Mouse (Mus musculus) common myeloid progenitor, adult 5-6 weeks (primary cell): ENCODE data around the gene Ube4b. TPM values are rescaled to one million over a fixed set of nuclear protein-coding genes. Genes with fewer than 3 reads are reported as not detected.
A peak's percentile ranks its signal among the peaks of the same experiment; 100 is the strongest.

Experiments used
- ATAC-seq: replicated peaks from 2 replicates; pipeline ENCODE4 v1.8.0; 2016; ENCODE audit warnings: low read depth, mild to moderate bottlenecking, moderate TSS enrichment, inconsistent platforms; ENCODE audit not compliant: poor library complexity, severe bottlenecking
- total RNA-seq: library from RNA; stranded (forward); fragments of 200-1000, 187-1606 nt; gene quantifications from 2 replicates; pipeline ENCODE4 v1.2.3, GENCODE M21; 2017

Gene Ube4b
- total RNA-seq, 1 experiment from 2014 or later, result 55.1 TPM

GRCm38 (mm10) chr4:149311996-149312395 lies 114.6 kb downstream of the Ube4b start:
- ATAC-seq, result no peak

GRCm38 (mm10) chr4:149308491-149308820 lies 118.1 kb downstream of the Ube4b start:
- no peak for ATAC-seq

DNA sequence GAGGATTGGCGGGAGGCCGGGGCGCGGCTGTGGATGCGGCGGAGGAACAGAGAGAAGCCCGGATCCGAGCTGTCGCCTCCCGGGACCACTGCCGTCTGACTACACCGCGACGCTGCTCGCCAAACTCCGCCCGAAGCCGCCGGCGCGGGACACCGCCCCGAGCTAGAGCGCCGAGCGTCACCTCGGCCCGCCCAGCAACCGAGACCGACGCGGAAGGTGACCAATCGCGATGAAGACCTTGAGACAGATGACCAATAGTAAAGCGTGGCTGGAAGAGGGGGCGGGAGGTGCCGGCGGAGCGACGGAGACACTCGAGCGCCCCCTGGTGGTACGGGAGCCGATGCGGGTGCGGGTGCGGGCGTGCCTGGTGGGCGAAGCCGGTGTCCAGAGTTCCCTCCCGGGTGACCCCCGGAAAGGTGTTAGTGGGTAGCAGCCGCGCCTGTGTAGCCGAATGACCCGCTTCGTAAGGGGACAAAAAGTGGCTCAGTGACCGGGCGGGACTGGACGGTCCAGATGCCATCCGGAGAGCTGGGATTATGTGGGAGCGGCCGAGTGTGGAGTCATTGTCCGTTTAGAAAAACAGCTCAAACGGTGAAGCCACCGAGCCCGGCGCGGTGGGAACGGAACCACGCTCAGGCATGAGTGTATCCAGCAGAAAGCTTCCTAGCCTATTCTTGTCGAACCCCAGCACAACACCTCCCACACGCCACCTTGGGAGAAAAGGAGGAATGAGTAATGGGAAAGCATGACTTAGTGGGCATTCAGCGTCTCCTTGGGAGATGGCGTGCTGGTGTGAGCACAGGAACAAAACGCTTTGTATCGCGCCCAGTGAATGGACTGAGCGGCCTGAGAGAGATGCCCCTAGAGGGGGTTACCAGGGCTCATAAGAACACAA lies 118.7 kb downstream of the Ube4b start, which contains the start of gene Kif1b:
TSS of gene Kif1b (minus strand) at position 98 of the 895 bp plus-strand sequence.
- ATAC-seq, result peak; percentile 97

GRCm38 (mm10) chr4:149306712-149307595 lies 119.6 kb downstream of the Ube4b start:
- 0 out of 2 replicates have a peak, but pooled peaks have one; percentile 12 for ATAC-seq

DNA sequence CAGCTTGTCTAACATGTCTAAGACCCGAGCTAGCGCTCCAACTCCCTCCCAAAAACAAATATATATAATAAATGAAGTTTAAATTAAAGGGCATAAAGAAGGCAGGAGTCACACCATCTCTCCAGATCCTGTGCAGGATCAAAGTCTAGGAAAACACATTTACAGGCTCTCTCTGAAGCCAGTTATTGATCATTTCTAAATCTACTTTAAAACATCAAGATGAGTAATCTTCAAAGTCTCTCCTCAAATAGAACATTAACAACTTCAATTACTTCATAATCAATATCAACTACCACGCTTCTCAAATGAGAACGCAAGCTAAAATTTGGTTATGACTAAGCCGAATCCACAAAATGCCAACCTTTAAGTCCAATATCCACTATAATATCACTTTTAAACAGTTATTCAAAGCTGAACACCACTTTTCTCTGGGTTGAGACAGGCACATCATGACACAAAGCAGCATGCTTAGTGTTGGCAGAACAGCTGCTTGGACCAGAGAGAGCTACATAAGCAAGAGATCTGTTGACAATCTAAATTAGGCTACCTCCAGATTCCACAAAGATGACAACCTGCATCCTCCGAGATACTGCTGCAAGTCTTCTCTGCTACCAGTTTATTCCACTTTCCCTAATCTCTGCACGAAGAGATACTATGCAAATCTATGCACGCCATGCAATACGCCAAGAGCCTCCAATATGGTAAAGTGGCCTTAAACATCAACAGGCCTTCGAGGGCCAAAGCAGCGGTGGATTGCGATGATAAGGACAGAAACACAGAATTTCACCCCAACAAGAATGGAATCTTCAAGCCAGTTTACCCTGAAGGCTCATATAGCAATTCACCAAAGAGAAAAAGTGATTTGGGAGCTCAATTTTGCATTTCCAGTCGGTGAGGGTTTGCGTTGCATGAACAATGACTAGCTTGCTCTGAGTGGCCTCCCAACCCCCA lies 120.5 kb downstream of the Ube4b start:
- no peak for ATAC-seq

DNA sequence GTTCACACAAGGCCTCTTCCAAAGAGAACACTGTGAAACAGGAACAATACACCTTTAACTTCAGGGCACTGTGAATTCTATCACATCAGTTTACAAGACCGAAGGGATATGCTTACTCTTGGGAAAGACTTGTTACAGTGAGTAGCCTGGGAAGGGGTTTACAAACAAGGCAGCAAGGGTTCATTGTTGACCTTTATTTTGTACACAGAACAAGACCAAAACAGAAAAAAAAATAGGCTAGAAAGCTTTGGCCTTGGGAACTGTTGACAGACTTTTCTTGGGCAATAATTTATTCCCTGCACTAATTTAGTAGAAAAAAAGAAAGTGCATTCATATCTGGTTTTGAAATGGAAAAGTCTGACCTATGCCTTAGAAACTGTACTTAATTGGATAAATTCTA lies 122.1 kb downstream of the Ube4b start:
- no peak for ATAC-seq

- no peak for ATAC-seq
Observed at GRCm38 (mm10) chr4:149303502-149303901, 123.0 kb downstream of the Ube4b start.

DNA sequence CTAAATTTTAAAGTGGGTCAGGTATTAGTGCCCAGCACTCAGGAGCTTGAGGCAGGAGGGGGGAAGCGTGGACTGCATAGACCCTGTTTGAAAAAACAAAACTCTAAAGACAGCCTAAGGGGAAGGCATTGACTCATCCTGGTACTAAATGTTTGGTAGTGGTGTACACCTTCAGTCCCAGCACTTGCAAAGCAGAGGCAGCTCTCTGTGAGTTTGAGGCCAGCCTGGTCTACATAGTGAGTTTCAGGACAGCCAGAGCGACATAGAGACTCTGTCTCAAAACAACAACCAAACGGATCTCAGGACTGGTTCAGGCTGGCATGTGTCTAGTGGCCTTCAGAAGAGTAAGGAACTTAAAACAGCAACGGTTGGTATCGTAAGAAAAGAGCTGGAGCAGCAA lies 123.8 kb downstream of the Ube4b start:
- ATAC-seq, result no peak

- no peak for ATAC-seq
Observed at GRCm38 (mm10) chr4:149302136-149302535, 124.4 kb downstream of the Ube4b start.

DNA sequence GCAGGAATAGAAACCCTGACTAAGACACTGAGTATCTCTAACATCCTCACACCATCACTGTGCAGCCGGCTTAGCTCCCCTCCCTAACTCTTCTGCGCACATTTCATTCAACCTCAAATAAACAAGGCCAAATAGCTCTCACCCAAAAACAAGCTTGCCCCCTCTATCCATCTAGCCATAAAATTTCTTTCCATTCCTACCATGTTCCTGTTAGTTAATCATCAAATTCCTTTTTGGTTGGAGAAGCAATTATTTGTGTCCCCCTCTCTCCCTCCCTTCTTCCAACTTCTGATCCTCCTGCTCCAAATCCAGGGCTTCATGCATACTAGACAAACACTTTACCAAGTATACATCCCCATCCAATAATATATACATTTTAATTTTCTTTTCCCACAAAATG lies 130.0 kb downstream of the Ube4b start:
- ATAC-seq, result no peak

DNA sequence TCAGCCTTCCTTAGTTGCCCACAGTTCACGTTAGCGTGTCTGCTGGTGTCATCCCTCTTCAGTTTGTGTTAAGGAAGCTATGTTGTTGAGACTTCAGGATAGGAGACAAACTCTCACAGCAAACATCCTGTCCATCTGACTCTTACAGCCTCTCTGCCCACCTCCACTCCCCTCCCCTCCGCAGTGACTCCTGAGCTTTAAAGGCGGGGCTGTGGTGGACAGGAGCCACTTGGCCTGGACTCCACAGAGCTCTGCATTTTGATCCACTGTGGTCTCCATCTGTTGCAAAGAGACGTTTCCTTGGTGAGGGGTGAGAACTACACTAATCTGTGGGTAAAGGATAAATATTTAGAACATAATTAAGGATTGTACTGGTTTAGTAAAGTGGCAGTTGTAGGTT lies 133.6 kb downstream of the Ube4b start:
- ATAC-seq, result no peak

- no peak for ATAC-seq
Observed at GRCm38 (mm10) chr4:149291061-149291460, 135.5 kb downstream of the Ube4b start.

DNA sequence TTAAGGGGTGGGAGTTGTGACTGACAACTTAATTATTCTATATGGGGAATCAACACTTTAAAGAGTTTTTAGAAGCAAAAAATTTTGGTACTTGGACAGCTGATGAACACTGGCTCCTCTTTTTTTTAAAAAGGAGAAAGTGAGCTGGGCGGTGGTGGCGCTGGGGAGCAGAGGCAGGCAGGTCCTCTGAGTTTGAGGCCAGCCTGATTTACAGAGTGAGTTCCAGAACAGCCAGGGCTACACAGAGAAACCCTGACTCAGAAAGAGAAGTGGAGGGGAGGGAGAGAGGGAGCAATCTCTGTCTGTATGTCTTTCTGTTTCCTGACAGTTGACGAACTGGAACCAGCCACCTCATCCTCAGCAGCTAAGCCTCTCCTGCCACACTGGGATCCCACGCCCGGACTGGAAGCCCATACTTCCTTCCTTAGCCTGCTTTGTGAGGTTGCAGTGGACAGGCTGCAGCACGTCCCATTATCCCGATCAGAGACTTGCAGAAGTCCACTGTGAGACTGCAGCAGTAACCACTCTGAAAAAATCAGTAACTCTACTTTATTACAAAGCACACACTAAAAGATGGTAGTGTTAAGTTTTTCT lies 136.3 kb downstream of the Ube4b start:
- no peak for ATAC-seq

GRCm38 (mm10) chr4:149286287-149287137 lies 140.0 kb downstream of the Ube4b start:
- ATAC-seq, result no peak

DNA sequence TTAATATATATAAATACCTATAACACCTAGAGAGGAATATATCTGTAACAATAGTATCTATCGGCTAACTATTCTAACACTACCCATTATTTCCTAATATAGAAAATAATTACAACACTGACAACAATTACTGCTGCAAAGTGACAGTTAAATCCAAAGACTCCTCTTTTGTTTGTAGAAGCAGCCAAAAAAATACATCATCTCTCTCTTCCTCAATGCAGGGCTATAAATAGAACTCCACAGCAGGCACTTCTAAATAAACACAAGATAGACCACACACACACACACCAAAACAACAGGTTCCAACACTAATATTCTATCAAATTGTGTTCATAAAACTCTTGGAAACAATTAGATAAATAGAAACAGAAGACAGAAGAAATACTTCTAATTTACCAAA lies 140.9 kb downstream of the Ube4b start:
- no peak for ATAC-seq

- ATAC-seq, result no peak
Observed at GRCm38 (mm10) chr4:149283018-149283417, 143.5 kb downstream of the Ube4b start.

DNA sequence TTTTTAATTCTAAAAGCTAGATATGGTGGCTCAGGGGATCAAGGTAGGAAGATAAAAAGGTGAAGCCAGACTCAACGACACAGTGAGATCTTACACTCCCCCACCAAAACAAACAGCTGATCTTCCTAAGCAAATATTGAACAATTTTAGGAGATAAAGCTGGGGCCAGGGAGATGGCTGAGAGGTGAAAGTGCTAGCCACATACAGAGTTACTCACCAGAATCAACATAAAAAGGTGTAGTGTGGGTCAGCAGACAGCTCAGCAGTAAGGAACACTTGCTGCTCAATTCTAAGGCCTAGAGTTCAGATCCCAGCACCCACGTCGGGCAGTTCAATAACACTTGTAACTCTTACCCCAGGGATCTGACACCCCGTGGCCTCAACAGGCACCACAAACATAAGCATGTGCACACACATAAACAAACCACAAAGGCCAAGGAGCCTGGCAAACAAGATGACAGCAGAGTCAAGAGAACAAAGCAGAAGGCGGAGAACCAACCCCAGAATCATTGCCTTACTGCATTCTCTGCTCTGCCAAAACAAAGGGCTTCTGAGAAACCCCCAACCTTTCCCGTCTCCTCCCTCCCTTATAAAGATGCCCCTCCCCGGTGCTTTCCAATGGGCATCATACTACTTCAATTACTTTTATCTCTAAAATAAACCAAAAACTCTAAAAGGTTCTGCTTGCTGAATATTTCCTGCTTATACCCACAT lies 144.4 kb downstream of the Ube4b start:
- ATAC-seq, result no peak
